Comparison of ENCODE assay signal across 21 mouse cellular contexts in the genomic region with DNA sequence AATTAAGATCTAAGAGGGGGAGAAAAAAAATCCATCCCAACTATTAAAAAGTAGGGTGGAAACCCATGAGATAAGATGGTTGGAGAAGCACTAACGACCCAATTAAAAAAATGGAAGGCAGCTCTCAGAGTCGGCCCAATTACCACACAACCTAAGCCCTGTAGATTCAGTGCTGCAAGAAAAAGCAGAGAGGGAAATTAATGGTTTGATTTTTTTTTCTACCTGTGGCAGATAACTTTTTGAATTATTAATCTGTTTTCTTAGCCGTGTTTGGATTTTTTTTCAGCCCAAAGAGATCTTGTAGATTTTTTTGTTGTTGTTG.
DNase-seq lines count a peak whose midpoint lies in the region; ATAC-seq lines count a peak whose summit lies in the region.
"Had no signal": no experiment of that assay in that cellular context is flagged by ENCODE, and none has a peak within 500 bp of the region (broad histone marks: within the 10 kb centered on the region; RNA-seq: fewer than 3 reads in every experiment).

No protein-coding gene starts in this region.

- no peak overlapping the region for H3K4me3 ChIP-seq in hindbrain, embryonic 16.5 days (ENCODE audit: low read length)
- H3K4me3 ChIP-seq in hindbrain, embryonic 12.5 days = no peak overlapping the region
- no peak overlapping the region for H3K4me3 ChIP-seq in forebrain, embryonic 16.5 days (replicated peaks; ENCODE audit: low read length)
- H3K4me3 ChIP-seq: embryonic facial prominence, embryonic 15.5 days; erythroblast, embryonic 14.5 days; gastrocnemius, adult 2 months; heart, embryonic 12.5 days; hindbrain, embryonic 10.5 days; hindbrain, embryonic 15.5 days had no signal

- H3K36me3 ChIP-seq in hindbrain, embryonic 16.5 days (ENCODE audit: control insufficient read depth, insufficient read depth, low read length) = no peaks in the 10 kb centered on the region
- H3K36me3 ChIP-seq in hindbrain, embryonic 12.5 days = no peaks in the 10 kb centered on the region
- no peaks in the 10 kb centered on the region for H3K36me3 ChIP-seq in forebrain, embryonic 16.5 days (ENCODE audit: control insufficient read depth, insufficient read depth)
- H3K36me3 ChIP-seq: embryonic facial prominence, embryonic 15.5 days; heart, embryonic 12.5 days; hindbrain, embryonic 10.5 days; hindbrain, embryonic 15.5 days had no signal

- H3K27ac ChIP-seq in hindbrain, embryonic 16.5 days (ENCODE audit: low read depth, low read length) = no peak overlapping the region
- H3K27ac ChIP-seq in hindbrain, embryonic 12.5 days = no peak overlapping the region
- peak overlapping the region; percentile 37; the same call in 1 of the 2 replicates for H3K27ac ChIP-seq in forebrain, embryonic 16.5 days (ENCODE audit: low read length)
- H3K27ac ChIP-seq: embryonic facial prominence, embryonic 15.5 days; gastrocnemius, adult 2 months; hindbrain, embryonic 10.5 days; hindbrain, embryonic 15.5 days had no signal

- H3K4me1 ChIP-seq in hindbrain, embryonic 16.5 days (ENCODE audit: control insufficient read depth, insufficient read depth, low read depth, low read length) = no peaks in the 10 kb centered on the region
- no peaks in the 10 kb centered on the region for H3K4me1 ChIP-seq in hindbrain, embryonic 12.5 days
- peaks cover 21% of the 10 kb centered on the region for H3K4me1 ChIP-seq in forebrain, embryonic 16.5 days (replicated peaks; ENCODE audit: control insufficient read depth, insufficient read depth, low read length)
- H3K4me1 ChIP-seq: embryonic facial prominence, embryonic 15.5 days; heart, embryonic 12.5 days; hindbrain, embryonic 10.5 days; hindbrain, embryonic 15.5 days had no signal

- H3K4me2 ChIP-seq in hindbrain, embryonic 16.5 days (ENCODE audit: low read length) = no peak overlapping the region
- H3K4me2 ChIP-seq in hindbrain, embryonic 12.5 days (replicated peaks) = no peak overlapping the region
- H3K4me2 ChIP-seq in forebrain, embryonic 16.5 days (ENCODE audit: low read length) = no peak overlapping the region
- H3K4me2 ChIP-seq: embryonic facial prominence, embryonic 15.5 days; heart, embryonic 12.5 days; hindbrain, embryonic 15.5 days had no signal

- H3K9me3 ChIP-seq in hindbrain, embryonic 16.5 days (ENCODE audit: control insufficient read depth, low read length) = no peaks in the 10 kb centered on the region
- no peaks in the 10 kb centered on the region for H3K9me3 ChIP-seq in hindbrain, embryonic 12.5 days (replicated peaks)
- H3K9me3 ChIP-seq in forebrain, embryonic 16.5 days (ENCODE audit: control insufficient read depth, low read length) = no peaks in the 10 kb centered on the region
- H3K9me3 ChIP-seq: embryonic facial prominence, embryonic 15.5 days; heart, embryonic 12.5 days; hindbrain, embryonic 10.5 days; hindbrain, embryonic 15.5 days had no signal

- peak; percentile 47 for DNase-seq in retina, postnatal 1 day
- DNase-seq in retina, embryonic 14.5 days (ENCODE audit: low spot score) = no peak
- no peak for DNase-seq in adrenal gland, postnatal 10 days
- DNase-seq in spleen, postnatal 10 days (ENCODE audit: low spot score in 2 of 2) = no peak
- DNase-seq: adrenal gland, postnatal 25 days; cerebellum, adult 18-20 months; cerebellum, adult 9-11 months; embryo, embryonic 11 days; gastrocnemius, postnatal 25 days had no signal

- 0 out of 2 replicates have a peak, but pooled peaks have one; percentile 52 for ATAC-seq in hindbrain, embryonic 16.5 days
- ATAC-seq in hindbrain, embryonic 12.5 days (ENCODE audit: low FRiP score) = no peak
- peak; percentile 68 for ATAC-seq in forebrain, embryonic 16.5 days
- ATAC-seq: activated CD4-positive, CD25-positive, alpha-beta regulatory T cell, adult 4 months; inflammation-experienced regulatory T-cells, adult 6 months; Patski had no signal

- WGBS in hindbrain, embryonic 16.5 days = 59% methylated on average over 3 of the region's 3 CpGs
- WGBS in hindbrain, embryonic 12.5 days = 79% methylated on average over 3 of the region's 3 CpGs
- WGBS in forebrain, embryonic 16.5 days = 11% methylated on average over 3 of the region's 3 CpGs

- no peaks in the 10 kb centered on the region for H3K27me3 ChIP-seq in hindbrain, embryonic 16.5 days (replicated peaks; ENCODE audit: control insufficient read depth, insufficient read depth, low read length)
- no peaks in the 10 kb centered on the region for H3K27me3 ChIP-seq in hindbrain, embryonic 12.5 days
- no peaks in the 10 kb centered on the region for H3K27me3 ChIP-seq in forebrain, embryonic 16.5 days (replicated peaks; ENCODE audit: control insufficient read depth, insufficient read depth, low read length)
- H3K27me3 ChIP-seq: embryonic facial prominence, embryonic 15.5 days; heart, embryonic 12.5 days; hindbrain, embryonic 15.5 days; Patski had no signal

- no peak overlapping the region for H3K9ac ChIP-seq in hindbrain, embryonic 16.5 days (ENCODE audit: low read depth, low read length)
- H3K9ac ChIP-seq in hindbrain, embryonic 12.5 days = no peak overlapping the region
- H3K9ac ChIP-seq in forebrain, embryonic 16.5 days (replicated peaks; ENCODE audit: low read depth, low read length) = no peak overlapping the region
- H3K9ac ChIP-seq: embryonic facial prominence, embryonic 15.5 days; heart, embryonic 12.5 days; hindbrain, embryonic 15.5 days had no signal
